Mouse (Mus musculus) bone marrow macrophage, adult 2 months (primary cell): ENCODE results near the gene Mtmr3.

ENCODE experiments used
- CTCF ChIP-seq: IDR thresholded peaks from 2 replicates; pipeline ENCODE4 v1.5.1; 2012; ENCODE audit warnings: low read depth, mild to moderate bottlenecking, low read length, moderate library complexity
- POLR2A ChIP-seq: IDR thresholded peaks from 2 replicates; pipeline ENCODE4 v1.6.1; 2012; ENCODE audit warnings: mild to moderate bottlenecking, low read depth, low read length, borderline replicate concordance

DNA sequence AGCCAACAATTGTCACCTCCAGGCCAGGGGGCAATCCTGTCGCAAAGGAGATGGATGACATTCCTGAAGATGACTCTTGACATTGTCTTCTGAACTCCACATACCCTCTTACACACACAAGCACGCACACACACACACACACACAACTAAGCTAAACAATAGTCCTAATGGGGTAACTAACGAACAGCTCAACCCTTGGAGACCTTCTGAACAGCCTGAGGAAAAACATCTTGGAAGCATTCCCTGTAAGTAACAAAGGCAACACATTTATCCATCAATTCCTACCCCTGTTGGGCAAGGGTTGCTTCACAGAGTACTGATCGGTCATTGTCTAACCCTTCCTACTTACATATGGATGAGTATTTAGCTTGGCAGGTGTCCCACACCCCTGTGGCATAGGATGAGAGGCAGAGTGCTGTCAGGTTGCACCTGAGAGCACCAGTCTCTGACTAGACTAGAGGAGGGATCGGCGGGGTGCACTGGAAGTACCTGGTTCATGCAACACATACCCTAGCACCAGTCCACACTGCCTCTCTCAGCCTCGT, 27.9 kb upstream of the Mtmr3 start:
- TF ChIP-seq CTCF (no peak), POLR2A (no peak)
